Mouse (Mus musculus) ES-Bruce4 (cell line): ENCODE data around the gene Dagla. TPM values are rescaled to one million over a fixed set of nuclear protein-coding genes. Genes with fewer than 3 reads are reported as not detected.
A peak's percentile ranks its signal among the peaks of the same experiment; 100 is the strongest.

Experiments
- H3K27ac ChIP-seq: 2 replicates; pipeline ENCODE4 v1.5.1; 2012; ENCODE audit warnings: low read length, inconsistent platforms; ENCODE audit not compliant: insufficient read depth
- H3K27me3 ChIP-seq: 2 replicates; pipeline ENCODE4 v1.6.1; 2012; ENCODE audit warnings: mild to moderate bottlenecking, low read length, inconsistent platforms; ENCODE audit not compliant: control insufficient read depth, poor library complexity, insufficient read depth, severe bottlenecking
- H3K36me3 ChIP-seq: 2 replicates; pipeline ENCODE4 v1.6.1; 2012; ENCODE audit warnings: inconsistent platforms, mild to moderate bottlenecking, low read length, moderate library complexity; ENCODE audit not compliant: control insufficient read depth, poor library complexity, insufficient read depth, severe bottlenecking
- H3K4me1 ChIP-seq: one replicate; pipeline ENCODE4 v1.8.1; 2011; ENCODE audit warnings: low read length; ENCODE audit not compliant: control insufficient read depth, insufficient read depth
- H3K4me3 ChIP-seq: 2 replicates; pipeline ENCODE4 v1.5.1; 2011; ENCODE audit warnings: low read depth, mild to moderate bottlenecking, low read length
- H3K9ac ChIP-seq: 2 replicates; pipeline ENCODE4 v1.6.1; 2012; ENCODE audit warnings: low read depth, mild to moderate bottlenecking, inconsistent platforms; ENCODE audit not compliant: poor library complexity, severe bottlenecking
- H3K9me3 ChIP-seq: replicated peaks from 2 replicates; pipeline ENCODE4 v1.6.1; 2012; ENCODE audit warnings: mild to moderate bottlenecking, low read length, inconsistent platforms; ENCODE audit not compliant: control insufficient read depth, poor library complexity, insufficient read depth, severe bottlenecking
- CTCF ChIP-seq: IDR thresholded peaks from one replicate; pipeline ENCODE4 v1.8.1; 2011; ENCODE audit warnings: low read depth, low read length
- EP300 ChIP-seq: IDR thresholded peaks from 2 replicates; pipeline ENCODE4 v1.6.1; 2011; ENCODE audit warnings: low read depth, low read length; ENCODE audit not compliant: insufficient read depth
- POLR2A ChIP-seq: IDR thresholded peaks from one replicate; pipeline ENCODE4 v1.8.1; 2011; ENCODE audit warnings: low read length; ENCODE audit not compliant: insufficient read depth
- polyA plus RNA-seq: library from polyadenylated mRNA; stranded (reverse); fragments of >200 nt; gene quantifications from 2 replicates; pipeline ENCODE4 v1.2.4, GENCODE M21; 2011; ENCODE audit warnings: low read depth; ENCODE audit not compliant: missing spikeins, insufficient read depth, insufficient read length

Dagla gene
- polyA plus RNA-seq, 1 experiment: 1.2 TPM

- no peaks in the 10 kb centered on the region for H3K36me3 ChIP-seq
- H3K27ac ChIP-seq: no peak overlapping the region
- TF ChIP-seq EP300 (no peak), POLR2A (no peak), CTCF (no peak)
- no peak overlapping the region for H3K9ac ChIP-seq
- no peaks in the 10 kb centered on the region for H3K9me3 ChIP-seq
- no peaks in the 10 kb centered on the region for H3K27me3 ChIP-seq
- H3K4me1 ChIP-seq: peaks cover 13% of the 10 kb centered on the region
- H3K4me3 ChIP-seq: no peak overlapping the region
Measured at GRCm38 (mm10) chr19:10235784-10236565, 68.7 kb downstream of the Dagla start.

DNA sequence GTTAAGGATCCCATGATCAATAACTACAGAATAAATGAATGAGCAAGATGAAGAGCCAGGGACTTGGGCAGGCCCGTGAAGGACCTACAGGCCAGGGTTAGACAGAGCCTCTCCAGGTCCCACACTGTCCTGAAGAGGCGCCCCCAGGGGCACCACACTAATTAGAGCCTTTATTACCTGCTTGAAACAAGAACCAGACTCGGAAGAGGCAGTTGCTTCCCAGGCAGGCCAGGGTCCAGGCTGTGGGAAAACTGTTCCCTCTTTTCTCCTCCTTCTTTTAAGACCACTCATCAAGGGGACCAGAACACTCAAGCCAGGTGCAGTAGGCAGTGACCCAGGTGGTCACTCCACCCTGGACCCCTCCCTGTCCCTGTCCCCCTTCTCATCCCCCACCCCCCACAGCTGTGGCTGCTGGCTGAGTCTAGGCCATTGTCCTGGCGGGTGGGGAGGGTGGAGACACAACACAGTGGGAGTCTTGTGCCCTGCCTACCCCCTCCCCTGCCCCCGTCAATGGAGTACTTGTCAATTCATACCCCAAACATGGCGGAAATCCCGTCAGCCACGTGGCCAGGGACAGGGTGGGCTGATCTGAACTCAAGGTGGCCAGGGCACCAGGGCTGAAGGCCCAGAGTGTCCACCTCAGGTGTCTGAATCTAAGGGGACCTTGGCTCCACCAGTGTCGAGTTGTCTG, 72.2 kb downstream of the Dagla start:
- Histone ChIP-seq H3K27ac (peak overlapping the region; percentile 74), H3K9me3 (no peaks in the 10 kb centered on the region), H3K27me3 (no peaks in the 10 kb centered on the region), H3K36me3 (no peaks in the 10 kb centered on the region), H3K9ac (no peak overlapping the region), H3K4me3 (no peak overlapping the region), H3K4me1 (peaks cover 31% of the 10 kb centered on the region)
- TF ChIP-seq EP300 (peak; percentile 95), POLR2A (no peak), CTCF (no peak)

DNA sequence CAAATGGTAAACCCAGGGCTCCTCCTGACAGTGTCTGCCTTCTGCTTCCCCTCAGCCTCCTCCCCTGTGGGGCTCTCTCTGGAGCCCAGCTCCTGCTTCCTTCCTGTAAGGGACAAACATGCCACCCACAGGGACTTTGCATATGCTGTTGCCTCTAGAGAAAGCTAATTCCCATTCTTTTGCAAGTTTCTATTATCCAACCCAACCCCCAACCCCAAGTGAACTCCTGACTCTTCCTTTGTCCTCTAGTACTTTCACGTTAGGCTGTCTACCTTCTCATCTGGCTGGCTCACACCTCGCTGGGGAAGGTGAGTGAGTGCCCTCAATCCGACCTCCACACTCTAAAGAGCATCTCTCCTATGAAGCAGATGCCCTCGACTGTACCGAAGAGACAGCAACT, 72.8 kb downstream of the Dagla start:
- TF ChIP-seq CTCF (no peak), POLR2A (no peak), EP300 (peak; percentile 87)
- Histone ChIP-seq H3K4me1 (peaks cover 33% of the 10 kb centered on the region), H3K9ac (no peak overlapping the region), H3K4me3 (0 out of 2 replicates have a peak overlapping the region, but pooled peaks have one; percentile 11), H3K27me3 (no peaks in the 10 kb centered on the region), H3K9me3 (no peaks in the 10 kb centered on the region), H3K27ac (peak overlapping the region; percentile 74), H3K36me3 (no peaks in the 10 kb centered on the region)

- Histone ChIP-seq H3K27ac (peak overlapping the region; percentile 60; the same call in 1 of the 2 replicates), H3K9ac (peak overlapping the region; percentile 9; the same call in 1 of the 2 replicates), H3K27me3 (no peaks in the 10 kb centered on the region), H3K4me1 (peaks cover 33% of the 10 kb centered on the region), H3K36me3 (no peaks in the 10 kb centered on the region), H3K9me3 (no peaks in the 10 kb centered on the region), H3K4me3 (0 out of 2 replicates have a peak overlapping the region, but pooled peaks have one; percentile 11)
- no peak for TF ChIP-seq EP300
- TF ChIP-seq POLR2A: no peak
- TF ChIP-seq CTCF: no peak
Measured at GRCm38 (mm10) chr19:10231016-10231415, 73.7 kb downstream of the Dagla start.

DNA sequence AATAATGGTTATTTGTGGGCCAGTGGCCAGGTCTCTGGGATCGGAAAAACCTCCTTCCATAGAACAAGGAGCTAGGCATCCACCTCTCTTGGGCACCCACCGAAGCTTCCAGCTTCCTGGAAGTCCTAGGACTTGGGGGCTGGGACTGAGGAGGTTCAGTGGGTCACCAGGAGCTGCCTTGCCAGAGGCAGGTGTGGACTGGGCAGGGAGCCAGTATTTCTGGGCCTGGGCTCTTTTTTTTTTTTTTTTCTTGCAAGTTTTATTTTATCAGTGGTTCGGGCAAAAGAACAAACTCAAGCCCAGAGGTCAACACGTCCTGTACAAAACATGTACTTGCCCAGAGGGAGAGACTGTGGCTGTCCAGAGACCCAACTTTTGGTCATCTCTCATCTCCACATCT, 78.9 kb downstream of the Dagla start:
- TF ChIP-seq EP300: no peak
- no peak for TF ChIP-seq CTCF
- no peak for TF ChIP-seq POLR2A
- Histone ChIP-seq H3K4me1 (peaks cover 25% of the 10 kb centered on the region), H3K9me3 (no peaks in the 10 kb centered on the region), H3K9ac (no peak overlapping the region), H3K4me3 (no peak overlapping the region), H3K36me3 (no peaks in the 10 kb centered on the region), H3K27me3 (no peaks in the 10 kb centered on the region), H3K27ac (no peak overlapping the region)
